Mouse (Mus musculus): ENCODE data around the gene Gcnt3.

DNA sequence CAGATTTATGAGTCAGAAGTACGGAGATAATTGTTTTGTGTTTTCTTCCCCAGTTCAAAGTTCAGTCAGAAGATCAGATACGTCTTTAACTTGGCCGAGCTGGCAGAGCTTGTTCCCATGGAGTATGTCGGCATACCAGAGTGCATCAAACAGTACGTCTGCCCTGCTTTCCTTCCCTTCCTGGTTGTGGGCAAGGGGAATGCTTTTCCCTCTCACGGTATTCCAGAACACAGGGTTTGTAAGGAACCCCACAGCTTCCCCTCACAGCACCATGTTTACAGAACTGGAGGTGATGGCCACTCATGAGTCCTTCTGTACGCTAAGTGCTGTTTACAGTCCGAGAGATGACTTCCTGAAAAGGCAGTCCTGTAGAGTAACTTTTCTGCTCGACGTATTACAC lies 34.4 kb downstream of the Gcnt3 start:
- TF ChIP-seq CTCF (IDR thresholded peaks at IDR 0.05; ENCODE audit: borderline replicate concordance, insufficient read depth, low read length) = no peak
- no peak for TF ChIP-seq POLR2A (IDR thresholded peaks at IDR 0.05; ENCODE audit: low read depth, low read length)

Data from embryonic fibroblast, embryonic 13.5 days (primary cell).